Mouse (Mus musculus) forebrain, embryonic 11.5 days (tissue): Measurements from ENCODE around the gene Ccdc167. TPM values are rescaled to one million over a fixed set of nuclear protein-coding genes. Genes with fewer than 3 reads are reported as not detected.

Source experiments
- ATAC-seq: fragments of 200-750 bp; cut with Nextera tagmentation; replicated peaks from 2 replicates; pipeline ENCODE4 v1.8.0; 2017; ENCODE audit warnings: moderate TSS enrichment; ENCODE audit not compliant: low FRiP score
- DNase-seq: peaks from one replicate; pipeline ENCODE4 v3.0.0-alpha.2; 2017; ENCODE audit warnings: low spot score
- H3K27ac ChIP-seq: fragments of 300-500 bp; sonication (generic); 2 replicates; pipeline ENCODE4 v1.5.1; 2014; ENCODE audit warnings: low read depth, low read length
- H3K27me3 ChIP-seq: fragments of 300-500 bp; sonication (generic); 2 replicates; pipeline ENCODE4 v1.6.1; 2014; ENCODE audit warnings: mild to moderate bottlenecking, low read length, mixed read lengths; ENCODE audit not compliant: control insufficient read depth, insufficient read depth
- H3K36me3 ChIP-seq: fragments of 300-500 bp; sonication (generic); 2 replicates; pipeline ENCODE4 v1.6.1; 2014; ENCODE audit warnings: mild to moderate bottlenecking, low read length, moderate library complexity, mixed read lengths; ENCODE audit not compliant: control insufficient read depth, insufficient read depth
- H3K4me1 ChIP-seq: fragments of 300-500 bp; sonication (generic); replicated peaks from 2 replicates; pipeline ENCODE4 v1.6.1; 2014; ENCODE audit warnings: low read length, mixed read lengths; ENCODE audit not compliant: control insufficient read depth, insufficient read depth
- H3K4me2 ChIP-seq: fragments of 300-500 bp; sonication (generic); 2 replicates; pipeline ENCODE4 v1.6.1; 2014; ENCODE audit warnings: low read depth, mild to moderate bottlenecking, low read length, moderate library complexity, mixed read lengths; ENCODE audit not compliant: severe bottlenecking
- H3K4me3 ChIP-seq: fragments of 300-500 bp; sonication (generic); 2 replicates; pipeline ENCODE4 v1.5.1; 2014; ENCODE audit warnings: low read depth, low read length
- H3K9ac ChIP-seq: fragments of 300-500 bp; sonication (generic); 2 replicates; pipeline ENCODE4 v1.6.1; 2014; ENCODE audit warnings: low read length
- H3K9me3 ChIP-seq: fragments of 300-500 bp; sonication (generic); 2 replicates; pipeline ENCODE4 v1.6.1; 2016; ENCODE audit warnings: low read length, mixed read lengths; ENCODE audit not compliant: control insufficient read depth
- WGBS: fragments of 180-500 bp; shearing (Covaris S2); extraction: QIAGEN DNeasy Blood & Tissue Kit; methylation state at CpG from one replicate; pipeline ENCODE4 v1.1.7; 2014; 5-methylcytosine and 5-hydroxymethylcytosine counted together
- polyA plus RNA-seq: library from polyadenylated mRNA; unstranded; fragments of >200 nt; fragmentation: Nextera tagmentation; extraction: Ambion mirVana; gene quantifications from 2 replicates; pipeline ENCODE4 v1.2.1, GENCODE M21; 2014

Gene Ccdc167
- polyA plus RNA-seq, 1 experiment from 2014 or later, result 17.0 TPM

DNA sequence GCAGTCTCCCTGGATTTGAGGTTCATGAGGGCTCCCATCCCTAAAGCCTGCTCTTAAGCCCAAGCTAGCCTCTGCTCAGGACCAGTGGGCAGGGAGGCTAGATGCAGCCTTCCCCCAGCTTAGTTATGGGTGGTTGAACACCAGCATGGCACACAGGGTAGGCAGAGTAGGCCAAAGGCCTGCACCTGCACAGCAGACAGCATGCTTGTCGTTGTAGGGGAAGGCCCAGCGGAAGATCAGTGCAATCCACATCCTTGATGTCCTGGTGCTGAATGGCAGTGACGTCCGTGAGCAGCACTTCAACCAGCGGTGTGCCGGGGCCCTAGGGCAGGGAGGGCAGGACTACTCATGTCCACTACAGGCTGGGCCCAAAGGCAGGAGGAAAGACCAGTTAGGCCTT is 18.4 kb downstream of the Ccdc167 start:
- no peak overlapping the region for H3K4me2 ChIP-seq
- no peaks in the 10 kb centered on the region for H3K9me3 ChIP-seq
- WGBS, result 94% methylated on average over 6 of the region's 6 CpGs
- DNase-seq, result no peak
- ATAC-seq, result no peak
- H3K4me3 ChIP-seq, result no peak overlapping the region
- H3K27me3 ChIP-seq, result no peaks in the 10 kb centered on the region
- H3K4me1 ChIP-seq, result no peaks in the 10 kb centered on the region
- H3K36me3 ChIP-seq, result peaks cover 4% of the 10 kb centered on the region
- H3K27ac ChIP-seq, result no peak overlapping the region
- no peak overlapping the region for H3K9ac ChIP-seq

DNA sequence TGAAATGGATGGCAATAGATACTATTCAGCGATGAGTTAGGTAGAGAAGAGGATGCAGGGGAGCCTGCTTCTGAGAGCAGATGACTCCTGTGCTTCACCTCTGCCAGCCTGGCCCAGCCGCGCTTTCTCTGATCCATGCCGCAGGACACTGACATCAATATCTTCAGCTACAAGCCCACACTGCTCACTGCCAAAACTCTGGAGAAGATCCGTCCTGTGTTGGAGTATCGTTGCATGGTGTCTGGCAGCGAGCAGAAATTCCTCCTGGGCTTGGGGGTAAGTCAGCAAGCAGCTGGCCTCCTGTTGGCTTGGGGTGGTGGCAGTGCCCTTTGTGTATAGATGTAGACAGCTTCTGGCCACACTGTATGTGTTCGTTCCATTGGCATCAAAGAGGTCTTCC is 19.9 kb downstream of the Ccdc167 start:
- Histone ChIP-seq H3K27ac (no peak overlapping the region), H3K4me1 (no peaks in the 10 kb centered on the region), H3K4me3 (no peak overlapping the region), H3K9ac (no peak overlapping the region), H3K36me3 (peaks cover 4% of the 10 kb centered on the region; the same call in 1 of the 2 replicates), H3K9me3 (no peaks in the 10 kb centered on the region), H3K4me2 (no peak overlapping the region), H3K27me3 (no peaks in the 10 kb centered on the region)
- DNase-seq (no peak), ATAC-seq (no peak)
- WGBS, result 97% methylated on average over 8 of the region's 8 CpGs

DNA sequence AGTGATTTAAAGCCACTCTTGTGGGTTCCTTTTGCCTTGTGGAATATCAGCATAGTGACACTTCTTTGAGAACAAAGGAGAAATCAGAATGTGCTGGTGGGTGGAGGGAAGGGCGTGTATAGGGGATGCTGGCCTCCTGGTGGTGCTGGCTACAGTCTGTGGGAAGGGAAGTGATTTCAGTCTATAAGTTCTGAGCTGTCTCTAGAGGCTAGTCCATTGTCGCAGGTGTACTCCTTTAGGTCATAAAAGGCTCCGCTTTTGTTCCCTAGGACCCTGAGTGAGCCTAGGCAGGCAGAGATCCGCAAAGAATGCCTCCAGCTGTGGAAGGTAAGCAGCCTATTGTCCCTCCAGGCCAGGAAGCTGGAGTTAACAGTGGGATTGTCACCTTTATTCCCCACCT is 22.3 kb downstream of the Ccdc167 start:
- peaks cover 7% of the 10 kb centered on the region; the same call in 1 of the 2 replicates for H3K36me3 ChIP-seq
- H3K27ac ChIP-seq, result no peak overlapping the region
- 81% methylated on average over 4 of the region's 4 CpGs for WGBS
- no peaks in the 10 kb centered on the region for H3K27me3 ChIP-seq
- H3K4me1 ChIP-seq, result no peaks in the 10 kb centered on the region
- no peak overlapping the region for H3K4me3 ChIP-seq
- no peaks in the 10 kb centered on the region for H3K9me3 ChIP-seq
- DNase-seq (no peak), ATAC-seq (no peak)
- H3K4me2 ChIP-seq, result no peak overlapping the region
- H3K9ac ChIP-seq, result no peak overlapping the region

DNA sequence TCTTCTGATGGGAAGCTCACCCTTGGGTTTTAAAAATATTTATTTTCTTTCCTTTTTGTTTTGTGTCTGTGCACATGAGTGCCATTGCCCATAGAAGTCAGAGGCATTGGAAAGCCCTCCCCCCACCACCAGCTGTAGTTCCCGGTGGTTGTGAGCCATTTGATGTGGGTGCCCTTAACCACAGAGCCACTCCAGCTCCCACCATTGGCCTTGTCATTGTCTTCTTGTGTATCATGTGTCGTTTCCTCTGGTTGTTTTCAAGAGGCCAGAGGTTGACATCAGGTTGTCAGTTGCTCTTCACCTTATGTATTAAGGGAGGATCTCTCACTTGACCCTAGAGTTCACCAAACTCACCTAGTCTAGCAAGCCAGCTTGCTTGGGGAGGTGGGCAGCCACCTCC is 23.3 kb downstream of the Ccdc167 start:
- 76% methylated on average over 2 of the region's 2 CpGs for WGBS
- Histone ChIP-seq H3K27ac (no peak overlapping the region), H3K36me3 (peaks cover 9% of the 10 kb centered on the region; the same call in 1 of the 2 replicates), H3K27me3 (no peaks in the 10 kb centered on the region), H3K4me2 (no peak overlapping the region), H3K4me3 (no peak overlapping the region), H3K9me3 (no peaks in the 10 kb centered on the region), H3K4me1 (no peaks in the 10 kb centered on the region), H3K9ac (no peak overlapping the region)
- no peak for DNase-seq
- no peak for ATAC-seq

DNA sequence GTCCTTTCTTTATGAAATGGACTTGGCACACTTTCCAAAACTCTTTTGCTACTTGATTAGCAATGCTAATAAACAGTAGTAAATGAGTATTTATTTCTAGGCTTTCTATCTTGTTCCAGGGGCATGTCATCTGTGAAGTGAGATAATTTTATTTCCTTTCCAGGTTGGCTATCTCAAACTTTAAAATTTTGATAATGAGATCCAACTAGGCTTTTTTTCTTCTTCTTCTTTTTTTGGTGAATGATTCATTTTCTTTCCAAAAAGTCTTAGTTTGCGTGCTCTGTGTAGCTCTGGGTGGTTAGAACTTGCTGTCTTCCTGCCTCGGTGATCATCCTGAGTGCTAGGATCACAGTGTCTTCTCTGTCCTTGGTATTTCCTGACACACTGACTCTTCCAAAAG is 24.0 kb downstream of the Ccdc167 start:
- 89% methylated on average over 2 of the region's 2 CpGs for WGBS
- H3K9me3 ChIP-seq, result no peaks in the 10 kb centered on the region
- H3K27ac ChIP-seq, result no peak overlapping the region
- peaks cover 12% of the 10 kb centered on the region for H3K36me3 ChIP-seq
- no peaks in the 10 kb centered on the region for H3K4me1 ChIP-seq
- ATAC-seq, result no peak
- H3K27me3 ChIP-seq, result no peaks in the 10 kb centered on the region
- no peak overlapping the region for H3K9ac ChIP-seq
- no peak overlapping the region for H3K4me3 ChIP-seq
- DNase-seq, result no peak
- no peak overlapping the region for H3K4me2 ChIP-seq

DNA sequence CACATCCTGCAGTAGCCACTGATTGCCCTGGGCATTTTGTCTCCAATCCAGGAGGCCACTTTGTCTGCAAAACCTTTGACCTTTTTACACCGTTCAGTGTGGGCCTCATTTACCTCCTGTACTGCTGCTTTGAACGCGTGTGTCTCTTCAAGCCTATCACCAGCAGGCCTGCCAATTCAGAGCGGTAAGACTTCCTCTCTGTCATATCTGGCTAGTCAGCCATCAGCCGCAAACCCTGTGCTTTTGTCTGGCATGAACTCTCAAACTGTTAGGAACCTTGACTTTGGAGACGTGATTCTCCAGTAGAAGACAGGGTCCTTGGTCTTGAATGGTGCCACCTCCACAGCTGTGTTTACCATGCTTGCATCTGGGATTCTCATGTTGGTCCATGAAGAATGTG is 26.6 kb downstream of the Ccdc167 start:
- no peak overlapping the region for H3K4me2 ChIP-seq
- no peak overlapping the region for H3K9ac ChIP-seq
- H3K4me3 ChIP-seq, result no peak overlapping the region
- H3K36me3 ChIP-seq, result peaks cover 12% of the 10 kb centered on the region
- 83% methylated on average over 6 of the region's 6 CpGs for WGBS
- H3K27me3 ChIP-seq, result no peaks in the 10 kb centered on the region
- no peak overlapping the region for H3K27ac ChIP-seq
- no peak for ATAC-seq
- H3K9me3 ChIP-seq, result no peaks in the 10 kb centered on the region
- DNase-seq, result no peak
- no peaks in the 10 kb centered on the region for H3K4me1 ChIP-seq

DNA sequence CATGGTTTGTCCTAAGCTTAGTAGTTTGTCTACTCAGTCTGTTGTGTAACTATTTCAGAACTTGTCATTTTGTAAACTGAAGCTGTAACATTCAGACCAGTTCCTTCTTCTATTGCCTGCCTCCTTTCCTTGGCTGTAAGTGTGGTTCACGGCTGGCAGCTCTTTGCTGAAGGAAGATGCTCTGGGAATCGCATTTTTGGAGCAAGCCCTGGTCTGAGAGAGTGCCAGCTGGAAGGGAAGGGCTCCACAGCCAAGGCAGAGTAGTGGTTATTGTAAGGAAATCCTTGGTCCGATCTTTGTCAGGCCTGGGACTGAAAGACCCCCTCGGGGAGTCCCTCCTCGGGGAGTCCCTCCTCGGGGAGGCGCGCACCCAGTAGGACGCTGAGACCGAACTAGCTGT is 28.2 kb downstream of the Ccdc167 start:
- Histone ChIP-seq H3K4me2 (no peak overlapping the region), H3K9ac (no peak overlapping the region), H3K4me3 (no peak overlapping the region), H3K36me3 (peaks cover 8% of the 10 kb centered on the region), H3K27me3 (no peaks in the 10 kb centered on the region), H3K27ac (no peak overlapping the region), H3K4me1 (no peaks in the 10 kb centered on the region), H3K9me3 (no peaks in the 10 kb centered on the region)
- no peak for DNase-seq
- 95% methylated on average over 10 of the region's 10 CpGs for WGBS
- no peak for ATAC-seq

DNA sequence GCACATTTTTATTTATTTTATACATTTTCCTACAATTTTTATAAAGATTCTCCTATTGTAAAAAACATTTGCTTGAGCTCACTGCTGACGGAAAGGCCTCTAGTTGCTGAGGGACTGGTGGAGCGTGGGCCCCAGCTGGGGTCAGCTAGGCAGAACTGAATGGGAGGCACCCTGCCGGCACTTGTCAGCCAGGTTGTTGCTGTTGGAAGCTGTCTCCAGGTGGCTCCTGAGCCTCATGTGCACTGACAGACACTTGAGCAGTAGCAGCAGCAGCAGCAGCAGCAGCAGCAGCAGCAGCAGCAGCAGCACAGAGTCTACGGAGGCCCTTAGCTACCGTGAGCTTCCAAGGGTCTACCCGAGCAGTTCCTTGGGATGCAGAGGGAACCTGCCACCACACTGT is 29.5 kb downstream of the Ccdc167 start:
- Histone ChIP-seq H3K36me3 (peaks cover 8% of the 10 kb centered on the region), H3K27ac (no peak overlapping the region), H3K4me1 (no peaks in the 10 kb centered on the region), H3K4me3 (no peak overlapping the region), H3K4me2 (no peak overlapping the region), H3K9me3 (no peaks in the 10 kb centered on the region), H3K27me3 (no peaks in the 10 kb centered on the region), H3K9ac (no peak overlapping the region)
- 85% methylated on average over 6 of the region's 6 CpGs for WGBS
- DNase-seq (no peak), ATAC-seq (no peak)

DNA sequence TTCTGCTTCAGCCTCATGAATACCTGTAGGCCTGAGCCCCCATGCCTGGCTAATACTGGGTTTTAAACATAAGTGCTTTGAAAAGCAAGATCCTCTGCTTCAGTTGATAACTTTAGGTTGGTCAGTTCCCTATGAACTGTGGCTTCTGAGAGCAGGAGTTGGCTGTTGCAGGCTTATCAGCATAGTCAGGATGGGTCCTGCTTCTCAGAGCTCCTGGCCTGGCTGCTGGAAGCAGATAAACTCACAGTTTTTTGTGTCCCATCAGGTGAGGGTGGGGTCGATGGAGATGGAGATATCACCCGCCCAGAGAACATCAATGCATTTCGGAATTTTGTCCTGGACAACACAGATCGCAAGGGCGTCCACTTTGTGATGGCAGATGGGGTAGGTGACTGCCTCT is 30.1 kb downstream of the Ccdc167 start:
- no peaks in the 10 kb centered on the region for H3K9me3 ChIP-seq
- WGBS, result 96% methylated on average over 5 of the region's 5 CpGs
- no peaks in the 10 kb centered on the region for H3K27me3 ChIP-seq
- no peak for DNase-seq
- H3K27ac ChIP-seq, result no peak overlapping the region
- H3K4me3 ChIP-seq, result no peak overlapping the region
- no peak overlapping the region for H3K4me2 ChIP-seq
- ATAC-seq, result no peak
- H3K9ac ChIP-seq, result no peak overlapping the region
- H3K36me3 ChIP-seq, result peaks cover 8% of the 10 kb centered on the region
- no peaks in the 10 kb centered on the region for H3K4me1 ChIP-seq
